Mouse (Mus musculus) midbrain, embryonic 10.5 days (tissue): ENCODE results near the gene Trip4. TPM values are rescaled to one million over a fixed set of nuclear protein-coding genes. Genes with fewer than 3 reads are reported as not detected.
A peak's percentile ranks its signal among the peaks of the same experiment; 100 is the strongest.

ENCODE experiments used
- DNase-seq: peaks from one replicate; pipeline ENCODE4 v3.0.0-alpha.2; 2017; ENCODE audit warnings: low spot score
- H3K27ac ChIP-seq: fragments of 300-500 bp; sonication (generic); replicated peaks from 2 replicates; pipeline ENCODE4 v1.5.1; 2016; ENCODE audit warnings: mild to moderate bottlenecking
- H3K27me3 ChIP-seq: fragments of 300-500 bp; sonication (generic); 2 replicates; pipeline ENCODE4 v1.6.1; 2016; ENCODE audit warnings: low read depth, mild to moderate bottlenecking; ENCODE audit not compliant: poor library complexity, severe bottlenecking
- H3K36me3 ChIP-seq: fragments of 300-500 bp; sonication (generic); 2 replicates; pipeline ENCODE4 v1.6.1; 2016; ENCODE audit warnings: mild to moderate bottlenecking, moderate library complexity
- H3K4me1 ChIP-seq: fragments of 300-500 bp; sonication (generic); 2 replicates; pipeline ENCODE4 v1.6.1; 2016
- H3K4me3 ChIP-seq: fragments of 300-500 bp; sonication (generic); 2 replicates; pipeline ENCODE4 v1.5.1; 2016; ENCODE audit warnings: mild to moderate bottlenecking, moderate library complexity
- H3K9me3 ChIP-seq: fragments of 300-500 bp; sonication (generic); replicated peaks from 2 replicates; pipeline ENCODE4 v1.6.1; 2016; ENCODE audit warnings: mild to moderate bottlenecking
- WGBS: fragments of 180-500 bp; shearing (Covaris S2); methylation state at CpG from one replicate; pipeline ENCODE4 v1.1.7; 2016; 5-methylcytosine and 5-hydroxymethylcytosine counted together
- polyA plus RNA-seq: library from polyadenylated mRNA; unstranded; fragments of >200 nt; fragmentation: Nextera tagmentation; extraction: Ambion mirVana; gene quantifications from 2 replicates; pipeline ENCODE4 v1.2.1, GENCODE M21; 2016

Trip4 gene
- polyA plus RNA-seq = 32.0 and 32.2 TPM in 2 replicates

GRCm38 (mm10) chr9:65908394-65909300, at the start of gene Trip4, which contains the start of gene Csnk1g1:
Gene Trip4, minus strand, starts transcription at chr9:65908794.
Gene Csnk1g1, plus strand, starts transcription at chr9:65908924.
- H3K27ac ChIP-seq = peak within 1 kb of the TSS; percentile 91
- DNase-seq = peak; percentile 96
- H3K36me3 ChIP-seq = peaks cover 30% of the 10 kb centered on the region
- WGBS = 2% methylated on average over 38 of the region's 38 CpGs
- no peaks in the 10 kb centered on the region for H3K9me3 ChIP-seq
- H3K4me3 ChIP-seq = peak within 1 kb of the TSS; percentile 80
- H3K27me3 ChIP-seq = no peaks in the 10 kb centered on the region
- peaks cover 15% of the 10 kb centered on the region for H3K4me1 ChIP-seq

- peaks cover 15% of the 10 kb centered on the region for H3K36me3 ChIP-seq
- H3K9me3 ChIP-seq = no peaks in the 10 kb centered on the region
- DNase-seq = no peak
- no peaks in the 10 kb centered on the region for H3K27me3 ChIP-seq
- WGBS = 93% methylated on average over 3 of the region's 3 CpGs
- H3K4me1 ChIP-seq = no peaks in the 10 kb centered on the region
- H3K4me3 ChIP-seq = no peak overlapping the region
- no peak overlapping the region for H3K27ac ChIP-seq
These were observed 42.5 kb upstream of the Trip4 start for GRCm38 (mm10) chr9:65951082-65951587.

- H3K27ac ChIP-seq = no peak overlapping the region
- no peaks in the 10 kb centered on the region for H3K27me3 ChIP-seq
- no peaks in the 10 kb centered on the region for H3K4me1 ChIP-seq
- H3K4me3 ChIP-seq = no peak overlapping the region
- DNase-seq = no peak
- no peaks in the 10 kb centered on the region for H3K36me3 ChIP-seq
- no peaks in the 10 kb centered on the region for H3K9me3 ChIP-seq
- 96% methylated on average over 2 of the region's 2 CpGs for WGBS
These were observed 29.0 kb upstream of the Trip4 start for GRCm38 (mm10) chr9:65937566-65937965.

DNA sequence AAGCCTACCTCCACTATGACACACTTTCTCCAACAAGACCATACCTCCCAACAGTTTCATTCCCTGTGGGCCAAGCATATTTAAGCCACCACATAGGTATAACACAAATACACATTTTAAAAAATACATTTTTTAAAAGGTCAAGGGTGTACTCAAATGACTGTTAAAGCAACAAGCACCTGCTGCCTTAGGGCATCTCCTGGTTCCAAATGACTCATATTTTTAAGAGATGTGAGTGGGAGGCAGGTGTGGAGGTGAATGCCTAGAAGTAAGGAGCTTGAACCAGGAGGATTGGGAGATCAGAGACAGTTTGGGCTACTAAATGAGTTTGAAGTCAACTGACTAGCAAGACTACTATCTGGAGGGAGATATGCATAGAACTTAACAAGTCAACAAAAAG, 21.2 kb upstream of the Trip4 start:
- Histone ChIP-seq H3K27ac (no peak overlapping the region), H3K4me1 (no peaks in the 10 kb centered on the region), H3K36me3 (no peaks in the 10 kb centered on the region), H3K27me3 (no peaks in the 10 kb centered on the region), H3K4me3 (no peak overlapping the region), H3K9me3 (no peaks in the 10 kb centered on the region)
- DNase-seq = no peak

DNA sequence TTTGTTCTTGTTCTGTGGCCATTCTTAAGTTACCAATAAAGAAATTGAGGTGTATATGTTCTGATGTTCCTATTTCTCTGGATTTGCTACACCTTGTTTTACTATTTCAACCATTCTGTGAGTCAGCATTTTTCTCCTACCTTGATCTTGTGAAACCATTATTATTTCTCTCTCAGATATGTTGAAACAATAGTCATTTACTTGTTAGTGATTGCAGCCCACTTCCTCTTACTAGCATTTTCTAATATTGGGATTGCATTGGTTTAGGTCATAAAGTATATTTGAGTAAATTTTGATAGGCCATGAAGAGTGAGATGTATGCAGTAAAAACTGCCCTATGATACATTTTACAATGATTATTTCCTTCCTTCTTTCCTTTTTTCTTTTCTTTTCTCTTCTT, 19.9 kb upstream of the Trip4 start:
- H3K4me1 ChIP-seq = no peaks in the 10 kb centered on the region
- no peaks in the 10 kb centered on the region for H3K9me3 ChIP-seq
- no peak for DNase-seq
- H3K27me3 ChIP-seq = no peaks in the 10 kb centered on the region
- H3K36me3 ChIP-seq = no peaks in the 10 kb centered on the region
- H3K27ac ChIP-seq = no peak overlapping the region
- no peak overlapping the region for H3K4me3 ChIP-seq

DNA sequence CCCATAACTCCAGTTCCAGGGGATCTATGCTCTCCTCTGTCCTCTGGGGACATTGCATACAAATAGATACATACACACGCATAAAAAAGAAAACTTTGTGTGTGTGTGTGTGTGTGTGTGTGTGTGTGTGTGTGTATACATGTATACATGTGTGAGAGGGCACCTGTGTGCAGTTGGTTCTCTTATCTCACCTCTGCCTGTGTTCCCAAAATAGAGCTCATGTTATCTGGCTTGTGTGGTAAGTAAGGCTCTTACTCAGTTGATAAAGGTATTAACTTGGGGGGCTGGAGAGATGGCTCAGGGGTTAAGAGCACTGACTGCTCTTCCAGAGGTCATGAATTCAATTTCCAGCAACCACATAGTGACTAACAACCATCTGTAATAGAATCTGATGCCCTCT, 8.4 kb upstream of the Trip4 start:
- 82% methylated on average over 1 of the region's 1 CpGs for WGBS
- Histone ChIP-seq H3K9me3 (no peaks in the 10 kb centered on the region), H3K36me3 (no peaks in the 10 kb centered on the region), H3K27ac (no peak overlapping the region), H3K27me3 (no peaks in the 10 kb centered on the region), H3K4me1 (peaks cover 9% of the 10 kb centered on the region), H3K4me3 (no peak overlapping the region)
- no peak for DNase-seq

DNA sequence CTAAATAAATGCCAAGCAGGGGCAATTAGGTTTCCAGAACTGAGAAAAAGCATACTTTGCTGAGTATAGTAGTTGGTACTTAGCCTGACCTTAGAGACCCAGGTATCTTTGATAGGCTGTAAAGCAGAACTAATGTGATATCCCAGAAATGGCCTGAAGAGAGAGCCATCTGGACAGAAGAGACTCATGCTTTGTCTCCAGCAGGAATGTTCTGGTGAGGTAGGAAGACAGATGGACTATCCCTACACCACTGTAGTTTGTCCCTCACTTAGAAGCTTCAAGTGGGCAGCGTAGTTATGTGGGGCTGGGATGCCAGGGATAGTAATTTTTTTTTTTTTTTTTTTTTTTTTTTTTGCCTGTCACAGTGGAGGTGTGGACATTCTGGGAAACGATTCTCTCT, 5.4 kb upstream of the Trip4 start:
- no peak overlapping the region for H3K4me3 ChIP-seq
- DNase-seq = no peak
- H3K27me3 ChIP-seq = no peaks in the 10 kb centered on the region
- H3K36me3 ChIP-seq = no peaks in the 10 kb centered on the region
- H3K9me3 ChIP-seq = no peaks in the 10 kb centered on the region
- H3K27ac ChIP-seq = no peak overlapping the region
- 87% methylated on average over 2 of the region's 2 CpGs for WGBS
- peaks cover 12% of the 10 kb centered on the region for H3K4me1 ChIP-seq

GRCm38 (mm10) chr9:65909837-65910236, 1.2 kb upstream of the Trip4 start:
- Histone ChIP-seq H3K4me1 (peaks cover 18% of the 10 kb centered on the region), H3K27me3 (no peaks in the 10 kb centered on the region), H3K36me3 (peaks cover 18% of the 10 kb centered on the region), H3K9me3 (no peaks in the 10 kb centered on the region), H3K4me3 (peak overlapping the region; percentile 80), H3K27ac (peak overlapping the region; percentile 91)
- no peak for DNase-seq
- WGBS = 10% methylated on average over 4 of the region's 4 CpGs

DNA sequence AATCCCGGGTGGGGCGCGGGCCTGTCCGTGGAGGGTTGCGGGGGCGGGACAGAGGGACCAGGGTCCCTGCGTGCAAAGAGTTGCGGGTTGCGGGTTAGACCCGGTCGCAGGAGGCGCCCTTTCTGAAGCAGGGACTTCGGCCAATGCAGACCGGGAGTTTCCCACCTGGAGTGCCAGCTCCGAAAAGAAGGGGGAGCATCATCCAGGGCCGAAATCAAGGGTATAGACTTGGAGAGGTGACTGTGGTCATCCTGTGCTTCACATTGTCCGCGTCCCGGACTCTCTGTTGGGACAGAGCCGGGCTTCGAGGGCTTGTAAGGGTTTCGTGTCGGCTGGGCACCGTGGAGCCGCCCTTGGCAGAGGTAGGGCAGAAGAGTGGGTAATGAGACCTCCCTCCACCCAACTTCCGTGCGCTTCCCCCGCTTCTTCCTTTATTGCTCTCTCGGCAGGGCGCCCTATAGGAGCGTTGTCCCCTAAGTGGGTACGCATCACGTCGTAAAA, 757 bp upstream of the Trip4 start:
- Histone ChIP-seq H3K27ac (peak overlapping the region; percentile 91), H3K4me3 (peak overlapping the region; percentile 80), H3K36me3 (peaks cover 23% of the 10 kb centered on the region), H3K27me3 (no peaks in the 10 kb centered on the region), H3K4me1 (peaks cover 18% of the 10 kb centered on the region), H3K9me3 (no peaks in the 10 kb centered on the region)
- under 1% methylated on average over 34 of the region's 34 CpGs for WGBS
- DNase-seq = peak; percentile 63

- no peak overlapping the region for H3K27ac ChIP-seq
- no peak overlapping the region for H3K4me3 ChIP-seq
- peaks cover 6% of the 10 kb centered on the region for H3K4me1 ChIP-seq
- no peak for DNase-seq
- H3K36me3 ChIP-seq = peaks cover 82% of the 10 kb centered on the region
- no peaks in the 10 kb centered on the region for H3K9me3 ChIP-seq
- H3K27me3 ChIP-seq = no peaks in the 10 kb centered on the region
These were observed 5.2 kb downstream of the Trip4 start for GRCm38 (mm10) chr9:65903419-65903818.

DNA sequence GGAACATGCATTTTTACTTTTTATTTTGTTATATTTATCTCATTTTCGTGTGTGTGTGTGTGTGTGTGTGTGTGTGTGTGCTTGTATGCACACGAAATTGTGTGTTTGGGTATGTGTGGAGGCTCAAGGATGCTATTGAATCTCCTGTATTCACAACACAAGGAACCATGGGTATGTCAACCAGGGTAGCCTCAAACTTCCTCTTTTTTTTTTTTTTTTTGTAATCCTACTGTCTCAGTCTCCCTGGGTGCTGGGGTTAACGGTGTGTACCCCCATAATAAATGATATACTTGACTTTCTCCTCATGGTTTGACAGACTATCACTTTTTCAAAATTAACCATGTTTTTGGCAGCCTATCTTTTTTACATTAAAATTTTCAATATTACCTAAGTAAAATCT, 5.7 kb downstream of the Trip4 start:
- no peak overlapping the region for H3K4me3 ChIP-seq
- H3K9me3 ChIP-seq = no peaks in the 10 kb centered on the region
- no peak overlapping the region for H3K27ac ChIP-seq
- H3K36me3 ChIP-seq = peaks cover 87% of the 10 kb centered on the region
- DNase-seq = no peak
- 89% methylated on average over 3 of the region's 3 CpGs for WGBS
- H3K4me1 ChIP-seq = peaks cover 1% of the 10 kb centered on the region; the same call in 1 of the 2 replicates
- no peaks in the 10 kb centered on the region for H3K27me3 ChIP-seq

DNA sequence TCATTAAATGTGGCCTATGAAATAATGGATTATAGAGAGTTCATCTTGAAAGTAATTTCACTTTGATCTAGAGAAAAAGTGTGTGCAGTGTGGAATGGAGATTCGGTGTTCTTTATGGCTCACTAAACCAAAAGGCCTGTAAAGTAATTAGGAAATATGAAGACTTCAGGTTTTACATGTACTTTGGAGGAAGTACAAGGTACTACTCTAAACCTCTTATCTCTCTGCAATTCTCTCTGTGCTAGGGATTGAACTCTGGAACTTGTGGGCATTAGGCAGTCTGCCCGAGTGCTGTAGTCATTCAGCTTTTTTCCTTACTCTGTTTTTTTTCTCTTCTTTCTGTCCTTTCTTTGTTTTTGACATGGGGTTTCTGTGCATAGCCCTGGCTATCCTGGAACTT, 11.6 kb downstream of the Trip4 start:
- Histone ChIP-seq H3K27me3 (no peaks in the 10 kb centered on the region), H3K4me1 (peaks cover 7% of the 10 kb centered on the region), H3K36me3 (peaks cover 99% of the 10 kb centered on the region), H3K27ac (no peak overlapping the region), H3K9me3 (0 out of 2 replicates have a peak, but pooled peaks cover 3% of the 10 kb centered on the region), H3K4me3 (no peak overlapping the region)
- 96% methylated on average over 2 of the region's 2 CpGs for WGBS
- no peak for DNase-seq

GRCm38 (mm10) chr9:65891126-65891525, 17.5 kb downstream of the Trip4 start:
- Histone ChIP-seq H3K4me3 (peak overlapping the region; percentile 83), H3K36me3 (peaks cover 45% of the 10 kb centered on the region), H3K27ac (peak overlapping the region; percentile 93), H3K4me1 (peaks cover 27% of the 10 kb centered on the region), H3K27me3 (no peaks in the 10 kb centered on the region), H3K9me3 (0 out of 2 replicates have a peak, but pooled peaks cover 3% of the 10 kb centered on the region)
- 5% methylated on average over 5 of the region's 5 CpGs for WGBS
- DNase-seq = peak; percentile 13
